Mouse (Mus musculus) ES-Bruce4 (cell line): ENCODE data around the gene Cep72. TPM values are rescaled to one million over a fixed set of nuclear protein-coding genes. Genes with fewer than 3 reads are reported as not detected.

ENCODE experiments used
- H3K27ac ChIP-seq: 2 replicates; pipeline ENCODE4 v1.5.1; 2012; ENCODE audit warnings: low read length, inconsistent platforms; ENCODE audit not compliant: insufficient read depth
- H3K27me3 ChIP-seq: 2 replicates; pipeline ENCODE4 v1.6.1; 2012; ENCODE audit warnings: mild to moderate bottlenecking, low read length, inconsistent platforms; ENCODE audit not compliant: control insufficient read depth, poor library complexity, insufficient read depth, severe bottlenecking
- H3K36me3 ChIP-seq: 2 replicates; pipeline ENCODE4 v1.6.1; 2012; ENCODE audit warnings: inconsistent platforms, mild to moderate bottlenecking, low read length, moderate library complexity; ENCODE audit not compliant: control insufficient read depth, poor library complexity, insufficient read depth, severe bottlenecking
- H3K4me1 ChIP-seq: one replicate; pipeline ENCODE4 v1.8.1; 2011; ENCODE audit warnings: low read length; ENCODE audit not compliant: control insufficient read depth, insufficient read depth
- H3K4me3 ChIP-seq: 2 replicates; pipeline ENCODE4 v1.5.1; 2011; ENCODE audit warnings: low read depth, mild to moderate bottlenecking, low read length
- H3K9ac ChIP-seq: 2 replicates; pipeline ENCODE4 v1.6.1; 2012; ENCODE audit warnings: low read depth, mild to moderate bottlenecking, inconsistent platforms; ENCODE audit not compliant: poor library complexity, severe bottlenecking
- H3K9me3 ChIP-seq: replicated peaks from 2 replicates; pipeline ENCODE4 v1.6.1; 2012; ENCODE audit warnings: mild to moderate bottlenecking, low read length, inconsistent platforms; ENCODE audit not compliant: control insufficient read depth, poor library complexity, insufficient read depth, severe bottlenecking
- CTCF ChIP-seq: IDR thresholded peaks from one replicate; pipeline ENCODE4 v1.8.1; 2011; ENCODE audit warnings: low read depth, low read length
- EP300 ChIP-seq: IDR thresholded peaks from 2 replicates; pipeline ENCODE4 v1.6.1; 2011; ENCODE audit warnings: low read depth, low read length; ENCODE audit not compliant: insufficient read depth
- POLR2A ChIP-seq: IDR thresholded peaks from one replicate; pipeline ENCODE4 v1.8.1; 2011; ENCODE audit warnings: low read length; ENCODE audit not compliant: insufficient read depth
- polyA plus RNA-seq: library from polyadenylated mRNA; stranded (reverse); fragments of >200 nt; gene quantifications from 2 replicates; pipeline ENCODE4 v1.2.4, GENCODE M21; 2011; ENCODE audit warnings: low read depth; ENCODE audit not compliant: missing spikeins, insufficient read depth, insufficient read length

Gene Cep72
- polyA plus RNA-seq, 1 experiment, result 39.8 TPM

GRCm38 (mm10) chr13:74000519-74000918 is 61.6 kb downstream of the Cep72 start:
- no peaks in the 10 kb centered on the region for H3K4me1 ChIP-seq
- no peak overlapping the region for H3K4me3 ChIP-seq
- H3K27ac ChIP-seq, result no peak overlapping the region
- H3K27me3 ChIP-seq, result no peaks in the 10 kb centered on the region
- H3K9ac ChIP-seq, result no peak overlapping the region
- H3K36me3 ChIP-seq, result no peaks in the 10 kb centered on the region
- no peak for TF ChIP-seq CTCF
- TF ChIP-seq POLR2A, result no peak
- no peak for TF ChIP-seq EP300
- H3K9me3 ChIP-seq, result no peaks in the 10 kb centered on the region

GRCm38 (mm10) chr13:73996456-73996855 is 65.6 kb downstream of the Cep72 start:
- H3K9ac ChIP-seq, result no peak overlapping the region
- no peaks in the 10 kb centered on the region for H3K9me3 ChIP-seq
- no peak for TF ChIP-seq POLR2A
- TF ChIP-seq EP300, result no peak
- no peak for TF ChIP-seq CTCF
- H3K4me1 ChIP-seq, result no peaks in the 10 kb centered on the region
- H3K27ac ChIP-seq, result no peak overlapping the region
- no peak overlapping the region for H3K4me3 ChIP-seq
- H3K27me3 ChIP-seq, result no peaks in the 10 kb centered on the region
- H3K36me3 ChIP-seq, result no peaks in the 10 kb centered on the region

GRCm38 (mm10) chr13:73991267-73991666 is 70.8 kb downstream of the Cep72 start:
- Histone ChIP-seq H3K27ac (no peak overlapping the region), H3K9ac (no peak overlapping the region), H3K4me3 (no peak overlapping the region), H3K36me3 (no peaks in the 10 kb centered on the region), H3K27me3 (no peaks in the 10 kb centered on the region), H3K4me1 (no peaks in the 10 kb centered on the region), H3K9me3 (no peaks in the 10 kb centered on the region)
- TF ChIP-seq POLR2A (no peak), EP300 (no peak), CTCF (no peak)

GRCm38 (mm10) chr13:73990761-73991160 is 71.3 kb downstream of the Cep72 start:
- Histone ChIP-seq H3K4me3 (no peak overlapping the region), H3K9me3 (no peaks in the 10 kb centered on the region), H3K9ac (no peak overlapping the region), H3K27ac (no peak overlapping the region), H3K4me1 (no peaks in the 10 kb centered on the region), H3K36me3 (no peaks in the 10 kb centered on the region), H3K27me3 (no peaks in the 10 kb centered on the region)
- TF ChIP-seq POLR2A (no peak), EP300 (no peak), CTCF (no peak)

GRCm38 (mm10) chr13:73990325-73990724 is 71.8 kb downstream of the Cep72 start:
- Histone ChIP-seq H3K27me3 (no peaks in the 10 kb centered on the region), H3K4me3 (no peak overlapping the region), H3K4me1 (no peaks in the 10 kb centered on the region), H3K36me3 (no peaks in the 10 kb centered on the region), H3K9me3 (no peaks in the 10 kb centered on the region), H3K9ac (no peak overlapping the region), H3K27ac (no peak overlapping the region)
- TF ChIP-seq POLR2A (no peak), CTCF (no peak), EP300 (no peak)

Other genes with a start within 250 kb of the Cep72 start
- 2.9 and 3.2 TPM in 2 replicates for gene Nkd2, start 214.7 kb downstream of the Cep72 start, polyA plus RNA-seq
- gene Trip13, start 124.5 kb downstream of the Cep72 start, polyA plus RNA-seq, result 72.9 and 80.6 TPM in 2 replicates
- gene Brd9, start 124.5 kb downstream of the Cep72 start, polyA plus RNA-seq, result 26.3 and 30.7 TPM in 2 replicates
- not detected in 2 replicates for gene Zdhhc11, start 98.4 kb downstream of the Cep72 start, polyA plus RNA-seq
- 0.14 and 0.51 TPM in 2 replicates for gene Tppp, start 52.9 kb downstream of the Cep72 start, polyA plus RNA-seq
- gene Slc9a3, start 59.2 kb upstream of the Cep72 start, polyA plus RNA-seq, result not detected in 2 replicates
- 48.9 and 55.8 TPM in 2 replicates for gene Exoc3, start 146.4 kb upstream of the Cep72 start, polyA plus RNA-seq
- gene Ahrr, start 230.0 kb upstream of the Cep72 start, polyA plus RNA-seq, result 0.37 and 1.7 TPM in 2 replicates